Mouse (Mus musculus) erythroblast, embryonic 14.5 days (primary cell): ENCODE results near the gene Fbxl22.

Source experiments
- GATA1 ChIP-seq: IDR thresholded peaks from 2 replicates; pipeline ENCODE4 v1.6.1; 2012; ENCODE audit warnings: low read length, inconsistent platforms, mixed read lengths
- TAL1 ChIP-seq: IDR thresholded peaks from 3 replicates; pipeline ENCODE4 v1.6.1; 2012; ENCODE audit warnings: low read length, inconsistent platforms, mixed read lengths

- TF ChIP-seq TAL1 (no peak), GATA1 (no peak)
These were observed at the start of gene Fbxl22 for GRCm38 (mm10) chr9:66514256-66514770.
